Mouse (Mus musculus): ENCODE data around the gene Fbxo46.

- TF ChIP-seq CTCF (IDR thresholded peaks at IDR 0.05; ENCODE audit: borderline replicate concordance, control insufficient read depth, extremely low read depth, insufficient read depth, low read length, poor library complexity) (no peak), POLR2A (IDR thresholded peaks at IDR 0.05; ENCODE audit: control insufficient read depth, extremely low read depth, insufficient read depth, low read length, poor library complexity) (no peak)
Observed at GRCm38 (mm10) chr7:19160115-19160514, 40.5 kb downstream of the Fbxo46 start.
